Mouse (Mus musculus) intestine, postnatal 0 days (tissue): Measurements from ENCODE around the gene Vwf. TPM values are rescaled to one million over a fixed set of nuclear protein-coding genes. Genes with fewer than 3 reads are reported as not detected.
A peak's percentile ranks its signal among the peaks of the same experiment; 100 is the strongest.

ENCODE experiments used
- ATAC-seq: fragments of 200-750 bp; cut with Nextera tagmentation; 2 replicates; pipeline ENCODE4 v1.8.0; 2017; ENCODE audit warnings: mild to moderate bottlenecking, moderate TSS enrichment, moderate library complexity
- H3K27ac ChIP-seq: fragments of 300-500 bp; sonication (generic); 2 replicates; pipeline ENCODE4 v1.5.1; 2014; ENCODE audit warnings: mild to moderate bottlenecking, low read depth, low read length, moderate library complexity
- H3K27me3 ChIP-seq: fragments of 300-500 bp; sonication (generic); replicated peaks from 2 replicates; pipeline ENCODE4 v1.6.1; 2014; ENCODE audit warnings: low read length, mixed read lengths; ENCODE audit not compliant: control insufficient read depth, insufficient read depth
- H3K36me3 ChIP-seq: fragments of 300-500 bp; sonication (generic); 2 replicates; pipeline ENCODE4 v1.6.1; 2014; ENCODE audit warnings: mild to moderate bottlenecking, moderate library complexity; ENCODE audit not compliant: control insufficient read depth, insufficient read depth
- H3K4me1 ChIP-seq: fragments of 300-500 bp; sonication (generic); replicated peaks from 2 replicates; pipeline ENCODE4 v1.6.1; 2014; ENCODE audit warnings: antibody characterized with exemption, low read length, mixed read lengths; ENCODE audit not compliant: control insufficient read depth, insufficient read depth
- H3K4me2 ChIP-seq: fragments of 300-500 bp; sonication (generic); replicated peaks from 2 replicates; pipeline ENCODE4 v1.6.1; 2014; ENCODE audit warnings: low read depth, mild to moderate bottlenecking, moderate library complexity
- H3K4me3 ChIP-seq: fragments of 300-500 bp; sonication (generic); 2 replicates; pipeline ENCODE4 v1.5.1; 2014; ENCODE audit warnings: low read depth, low read length
- H3K9ac ChIP-seq: fragments of 300-500 bp; sonication (generic); 2 replicates; pipeline ENCODE4 v1.6.1; 2014; ENCODE audit warnings: mild to moderate bottlenecking, low read depth, low read length
- H3K9me3 ChIP-seq: fragments of 300-500 bp; sonication (generic); 2 replicates; pipeline ENCODE4 v1.6.1; 2016; ENCODE audit warnings: mixed run types; ENCODE audit not compliant: control insufficient read depth
- CTCF ChIP-seq: sonication (generic); IDR thresholded peaks from 2 replicates; pipeline ENCODE4 v1.5.1; 2016; ENCODE audit warnings: low read depth, mild to moderate bottlenecking, control low read depth, antibody characterized with exemption, moderate library complexity
- WGBS: fragments of 180-500 bp; shearing (Covaris S2); extraction: QIAGEN DNeasy Blood & Tissue Kit; methylation state at CpG from one replicate; pipeline ENCODE4 v1.1.7; 2014; 5-methylcytosine and 5-hydroxymethylcytosine counted together
- polyA plus RNA-seq: library from polyadenylated mRNA; unstranded; fragments of >200 nt; fragmentation: Nextera tagmentation; extraction: Ambion mirVana; gene quantifications from 2 replicates; pipeline ENCODE4 v1.2.1, GENCODE M21; 2015

Vwf gene
- polyA plus RNA-seq, 1 experiment from 2014 or later: 10.6 TPM

- no peaks in the 10 kb centered on the region; the same call in 1 of the 2 replicates for H3K4me1 ChIP-seq
- H3K27ac ChIP-seq: no peak overlapping the region
- no peak for ATAC-seq
Observed at GRCm38 (mm10) chr6:125589075-125589474, 42.5 kb downstream of the Vwf start.

GRCm38 (mm10) chr6:125590056-125590455 is 43.5 kb downstream of the Vwf start:
- WGBS: 92% methylated on average over 7 of the region's 7 CpGs
- Histone ChIP-seq H3K9ac (no peak overlapping the region), H3K9me3 (no peaks in the 10 kb centered on the region), H3K4me1 (peaks cover 4% of the 10 kb centered on the region; the same call in 1 of the 2 replicates), H3K4me3 (no peak overlapping the region), H3K27me3 (no peaks in the 10 kb centered on the region), H3K27ac (no peak overlapping the region), H3K4me2 (no peak overlapping the region), H3K36me3 (no peaks in the 10 kb centered on the region)
- no peak for TF ChIP-seq CTCF
- no peak for ATAC-seq

More at GRCm38 (mm10) chr6:125589075-125589474, 42.5 kb downstream of the Vwf start:
- no peak overlapping the region for H3K4me3 ChIP-seq
- no peaks in the 10 kb centered on the region for H3K36me3 ChIP-seq
- no peak overlapping the region for H3K9ac ChIP-seq
- WGBS: 75% methylated on average over 8 of the region's 8 CpGs
- no peaks in the 10 kb centered on the region for H3K27me3 ChIP-seq
- H3K4me2 ChIP-seq: no peak overlapping the region
- TF ChIP-seq CTCF: no peak
- H3K9me3 ChIP-seq: no peaks in the 10 kb centered on the region

- no peak for ATAC-seq
- Histone ChIP-seq H3K4me2 (no peak overlapping the region), H3K9me3 (no peaks in the 10 kb centered on the region), H3K4me1 (peaks cover 4% of the 10 kb centered on the region; the same call in 1 of the 2 replicates), H3K36me3 (no peaks in the 10 kb centered on the region), H3K9ac (no peak overlapping the region), H3K27ac (no peak overlapping the region), H3K4me3 (no peak overlapping the region), H3K27me3 (no peaks in the 10 kb centered on the region)
- no peak for TF ChIP-seq CTCF
- 81% methylated on average over 8 of the region's 8 CpGs for WGBS
Observed at GRCm38 (mm10) chr6:125590471-125590870, 43.9 kb downstream of the Vwf start.

- TF ChIP-seq CTCF: no peak
- H3K4me3 ChIP-seq: no peak overlapping the region
- peaks cover 4% of the 10 kb centered on the region; the same call in 1 of the 2 replicates for H3K4me1 ChIP-seq
- H3K4me2 ChIP-seq: 0 out of 2 replicates have a peak overlapping the region, but pooled peaks have one; percentile 13
- peak overlapping the region; percentile 57; the same call in 1 of the 2 replicates for H3K27ac ChIP-seq
- H3K36me3 ChIP-seq: no peaks in the 10 kb centered on the region
- WGBS: 38% methylated on average over 8 of the region's 8 CpGs
- ATAC-seq: peak; percentile 86
- no peak overlapping the region for H3K9ac ChIP-seq
- no peaks in the 10 kb centered on the region for H3K27me3 ChIP-seq
- no peaks in the 10 kb centered on the region for H3K9me3 ChIP-seq
Observed at GRCm38 (mm10) chr6:125591652-125592385, 45.2 kb downstream of the Vwf start.

GRCm38 (mm10) chr6:125592536-125592935 is 46.0 kb downstream of the Vwf start:
- Histone ChIP-seq H3K36me3 (no peaks in the 10 kb centered on the region), H3K27me3 (no peaks in the 10 kb centered on the region), H3K9me3 (no peaks in the 10 kb centered on the region), H3K4me1 (peaks cover 4% of the 10 kb centered on the region; the same call in 1 of the 2 replicates), H3K27ac (0 out of 2 replicates have a peak overlapping the region, but pooled peaks have one; percentile 46), H3K4me2 (no peak overlapping the region), H3K4me3 (no peak overlapping the region), H3K9ac (no peak overlapping the region)
- 59% methylated on average over 6 of the region's 6 CpGs for WGBS
- TF ChIP-seq CTCF: no peak
- ATAC-seq: no peak

- Histone ChIP-seq H3K4me1 (peaks cover 4% of the 10 kb centered on the region; the same call in 1 of the 2 replicates), H3K4me2 (no peak overlapping the region), H3K4me3 (no peak overlapping the region), H3K36me3 (no peaks in the 10 kb centered on the region), H3K27ac (no peak overlapping the region), H3K9ac (no peak overlapping the region), H3K9me3 (no peaks in the 10 kb centered on the region), H3K27me3 (no peaks in the 10 kb centered on the region)
- WGBS: 83% methylated on average over 4 of the region's 4 CpGs
- no peak for ATAC-seq
- no peak for TF ChIP-seq CTCF
Observed at GRCm38 (mm10) chr6:125594311-125594710, 47.7 kb downstream of the Vwf start.
